Mouse (Mus musculus): ENCODE data around the gene Sp2.

Sp2 gene

GRCm38 (mm10) chr11:96982859-96983258 lies at the start of gene Sp2:
Gene Sp2 (minus strand): TSS chr11:96982959.
- in situ Hi-C loops (cut with MboI; ENCODE audit: unreplicated experiment in 2 of 2): loop anchor here in 1 of 2 experiments (5.0 kb wide), 1 partner anchor 39 kb away; no protein-coding TSS in a partner anchor

DNA sequence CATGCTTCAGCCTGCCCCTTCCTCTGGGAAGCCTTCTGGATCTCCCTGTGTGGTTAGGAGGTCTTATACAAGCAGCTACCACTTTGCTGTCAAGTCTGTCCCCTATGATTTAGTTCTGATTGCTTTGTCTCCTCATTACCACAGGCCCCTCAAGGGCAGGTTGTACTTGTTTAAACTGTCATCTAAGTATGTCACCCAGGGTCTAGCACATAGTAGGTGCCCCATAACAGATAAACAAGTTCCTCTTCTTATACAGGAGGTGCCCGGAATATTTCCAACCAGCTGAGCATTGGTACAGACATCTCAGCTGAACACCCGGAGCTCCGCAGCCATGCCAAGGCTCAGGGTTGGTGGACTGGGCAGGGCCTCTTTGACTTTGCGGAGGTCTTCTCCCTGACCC lies 49.7 kb upstream of the Sp2 start:
- in situ Hi-C loops (cut with MboI; ENCODE audit: unreplicated experiment in 2 of 2): no loop called here

DNA sequence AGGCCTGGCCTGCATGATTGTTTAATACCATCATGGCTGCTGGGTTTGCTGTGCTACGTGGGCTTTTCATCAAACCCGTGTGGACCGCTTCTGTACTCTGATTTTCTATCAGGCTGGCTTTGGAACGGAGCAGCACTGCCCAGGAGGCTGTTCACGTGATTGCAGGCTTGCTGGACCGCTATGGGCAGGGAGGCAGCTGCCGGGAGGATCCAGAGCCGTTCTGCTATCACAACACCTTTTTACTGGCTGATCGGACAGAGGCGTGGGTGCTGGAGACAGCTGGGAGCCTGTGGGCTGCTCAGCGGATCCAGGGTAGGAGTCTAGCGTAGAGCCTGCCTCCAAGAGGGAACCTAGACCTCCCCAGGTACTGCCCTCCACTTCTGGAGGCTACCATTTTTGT lies 49.2 kb upstream of the Sp2 start:
- in situ Hi-C loops (cut with MboI; ENCODE audit: unreplicated experiment in 2 of 2): no loop called here

GRCm38 (mm10) chr11:97030426-97030825 lies 47.7 kb upstream of the Sp2 start:
- in situ Hi-C loops (cut with MboI; ENCODE audit: unreplicated experiment in 2 of 2): no loop called here

GRCm38 (mm10) chr11:97029686-97030417 lies 47.1 kb upstream of the Sp2 start, which contains the start of gene Scrn2:
Gene Scrn2 (plus strand): TSS chr11:97029938.
- in situ Hi-C loops (cut with MboI; ENCODE audit: unreplicated experiment in 2 of 2): loop anchor here (5.0 kb wide), 1 partner anchor 113 kb away; the partner anchor contains the start of gene Cdk5rap3 (in 2 of the 2)

- in situ Hi-C loops (cut with MboI; ENCODE audit: unreplicated experiment in 2 of 2): loop anchor here (5.0 kb wide), 1 partner anchor 109 kb away; the partner anchor contains the start of gene Cdk5rap3 (in 2 of the 2)
Measured at GRCm38 (mm10) chr11:97025721-97026344, 43.1 kb upstream of the Sp2 start.

DNA sequence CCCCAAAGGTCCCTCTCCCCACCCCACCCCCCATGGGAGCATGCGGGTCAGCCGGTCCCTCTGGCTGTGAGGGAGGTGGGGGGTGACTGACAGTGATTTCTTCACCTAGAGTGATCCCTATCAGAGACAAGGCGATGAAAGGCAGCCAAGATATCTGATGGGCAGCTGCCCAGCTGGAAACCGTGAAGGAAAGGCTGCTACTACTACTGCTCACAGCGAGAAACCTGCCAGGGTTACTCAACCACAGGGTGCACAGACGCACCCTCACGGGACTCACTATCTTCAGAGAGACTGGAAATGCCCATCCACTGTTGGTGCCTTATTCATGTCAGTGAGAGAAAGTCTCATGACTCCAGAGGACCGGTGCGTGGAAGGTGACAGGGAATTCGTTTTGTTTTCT lies 42.2 kb upstream of the Sp2 start:
- in situ Hi-C loops (cut with MboI; ENCODE audit: unreplicated experiment in 2 of 2): loop anchor here (5.0 kb wide), 3 partner anchors 38 to 108 kb away; partner anchors contain the start of genes Cdk5rap3 (in 2 of the 2) and Sp2 (in 1 of the 2)

GRCm38 (mm10) chr11:97021873-97022484 lies 39.2 kb upstream of the Sp2 start:
- in situ Hi-C loops (cut with MboI; ENCODE audit: unreplicated experiment in 2 of 2): loop anchor here (5.0 kb wide), 2 partner anchors 35 to 40 kb away; partner anchors contain the start of gene Sp2 (in 1 of the 2)

- in situ Hi-C loops (cut with MboI; ENCODE audit: unreplicated experiment in 2 of 2): loop anchor here (5.0 kb wide), 2 partner anchors 34 to 39 kb away; partner anchors contain the start of gene Sp2 (in 1 of the 2)
Measured at GRCm38 (mm10) chr11:97021121-97021765, 38.5 kb upstream of the Sp2 start.

DNA sequence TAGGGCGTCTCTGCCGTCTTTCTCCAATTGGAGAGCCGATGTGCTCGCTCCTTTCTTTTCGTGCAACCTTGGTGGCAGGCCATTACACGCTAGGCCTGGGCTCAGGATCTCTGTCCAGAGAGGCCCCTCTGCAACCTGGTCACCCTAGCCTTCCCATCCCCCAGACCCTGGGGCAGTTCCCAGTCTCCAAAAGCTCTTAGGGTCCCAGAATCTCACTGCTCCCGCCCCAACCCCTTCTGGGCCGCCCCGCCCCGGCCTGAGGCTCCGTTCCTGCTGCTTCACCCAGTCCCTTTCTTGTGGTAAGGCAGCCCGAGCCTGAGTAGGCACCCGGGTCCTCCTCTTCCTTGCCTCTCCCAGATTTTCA lies 36.6 kb upstream of the Sp2 start:
- in situ Hi-C loops (cut with MboI; ENCODE audit: unreplicated experiment in 2 of 2): no loop called here

GRCm38 (mm10) chr11:97018583-97019344 lies 36.0 kb upstream of the Sp2 start:
- in situ Hi-C loops (cut with MboI; ENCODE audit: unreplicated experiment in 2 of 2): no loop called here

- in situ Hi-C loops (cut with MboI; ENCODE audit: unreplicated experiment in 2 of 2): no loop called here
Measured at GRCm38 (mm10) chr11:97017696-97018582, 35.2 kb upstream of the Sp2 start.

DNA sequence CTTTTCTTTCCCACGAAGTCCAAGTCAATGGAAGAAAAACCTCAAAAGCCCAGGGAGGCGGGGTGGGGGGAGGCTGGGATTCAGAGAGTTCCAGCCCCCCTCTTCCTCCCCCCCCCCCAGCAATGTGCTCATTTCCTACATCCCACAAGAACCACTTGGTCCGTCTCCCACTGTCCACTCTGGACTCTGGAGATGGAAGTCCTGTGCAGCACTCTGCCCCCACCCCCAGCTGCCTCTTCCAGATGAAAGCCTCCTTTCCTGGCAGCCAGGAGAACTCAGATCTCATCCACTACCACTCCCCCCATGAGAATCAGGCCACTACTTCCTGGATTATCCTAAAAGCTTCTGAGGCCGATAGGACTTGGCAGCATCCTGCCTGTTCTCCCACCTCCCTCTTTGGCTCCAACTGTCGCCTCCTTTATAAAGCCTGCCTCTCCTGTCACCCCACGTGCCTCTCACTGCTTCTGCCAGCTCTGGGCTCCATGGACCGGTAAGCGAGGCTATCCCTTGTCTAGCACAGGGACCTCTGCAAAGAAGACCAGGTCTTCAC lies 30.4 kb upstream of the Sp2 start, which contains the start of gene Sp6:
Gene Sp6, plus strand, starts transcription at position 274 of the 550 bp plus-strand sequence.
- in situ Hi-C loops (cut with MboI; ENCODE audit: unreplicated experiment in 2 of 2): no loop called here

DNA sequence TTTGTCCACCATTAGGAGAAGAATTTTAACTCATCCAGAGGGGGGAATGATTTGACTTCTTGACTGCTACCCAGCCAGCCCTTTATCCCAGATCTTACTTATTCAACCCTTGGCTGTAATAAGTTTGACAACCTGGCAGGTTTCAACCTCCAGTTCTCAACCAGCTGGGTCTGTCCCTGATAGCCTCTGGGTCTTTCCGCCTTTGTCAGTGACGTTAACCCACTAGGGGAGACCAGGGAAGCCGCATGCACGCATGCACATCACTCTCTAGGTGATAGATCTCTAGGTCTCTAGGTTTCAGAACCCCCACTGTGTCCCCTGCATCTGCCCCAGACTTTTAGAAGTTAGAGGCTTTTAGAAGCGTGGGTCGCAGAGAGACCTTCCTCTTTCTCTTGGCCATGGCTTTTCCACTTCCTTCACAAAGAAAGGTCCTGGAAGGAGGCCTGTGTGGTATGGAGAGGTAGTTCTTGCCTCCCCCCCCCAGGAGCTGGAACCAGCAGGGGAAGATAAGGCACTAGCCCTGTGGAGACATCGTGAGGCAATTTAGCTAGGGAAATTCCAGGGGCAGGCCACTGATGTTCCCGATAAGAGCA lies 26.5 kb upstream of the Sp2 start:
- in situ Hi-C loops (cut with MboI; ENCODE audit: unreplicated experiment in 2 of 2): no loop called here

DNA sequence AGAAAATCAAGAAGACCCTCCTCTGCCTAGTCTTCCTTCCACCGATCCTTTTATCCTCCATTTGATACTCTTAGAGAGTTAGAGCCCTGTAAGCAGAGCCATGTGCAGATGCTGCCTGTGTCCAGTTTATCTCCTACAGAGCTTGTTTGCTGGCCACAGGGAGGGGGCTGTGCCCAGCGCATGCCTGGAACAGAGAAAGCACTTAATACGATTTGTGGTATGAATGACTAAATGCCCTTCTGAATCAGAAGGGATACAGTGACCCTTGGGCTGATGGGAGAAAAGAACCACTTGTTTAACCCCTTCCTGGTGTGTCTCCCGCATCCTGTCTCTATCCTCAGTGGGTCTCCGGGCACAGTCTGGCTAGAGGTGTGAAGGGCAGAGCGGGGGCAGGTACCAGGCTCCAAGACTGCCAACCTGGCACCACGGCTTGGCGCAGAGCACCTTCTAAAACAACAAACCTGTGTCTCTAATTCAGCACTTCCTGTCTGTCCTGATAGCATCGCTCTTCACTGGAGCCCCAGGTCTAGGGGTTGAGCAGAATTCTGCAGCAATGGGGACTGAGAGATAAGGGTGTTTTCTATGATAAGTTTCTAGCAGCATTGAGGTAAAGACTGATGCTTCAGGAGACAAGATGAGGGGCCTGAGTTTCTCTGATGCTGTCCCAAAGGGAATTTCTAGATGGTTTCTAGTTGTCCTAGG lies 24.5 kb upstream of the Sp2 start:
- in situ Hi-C loops (cut with MboI; ENCODE audit: unreplicated experiment in 2 of 2): no loop called here

DNA sequence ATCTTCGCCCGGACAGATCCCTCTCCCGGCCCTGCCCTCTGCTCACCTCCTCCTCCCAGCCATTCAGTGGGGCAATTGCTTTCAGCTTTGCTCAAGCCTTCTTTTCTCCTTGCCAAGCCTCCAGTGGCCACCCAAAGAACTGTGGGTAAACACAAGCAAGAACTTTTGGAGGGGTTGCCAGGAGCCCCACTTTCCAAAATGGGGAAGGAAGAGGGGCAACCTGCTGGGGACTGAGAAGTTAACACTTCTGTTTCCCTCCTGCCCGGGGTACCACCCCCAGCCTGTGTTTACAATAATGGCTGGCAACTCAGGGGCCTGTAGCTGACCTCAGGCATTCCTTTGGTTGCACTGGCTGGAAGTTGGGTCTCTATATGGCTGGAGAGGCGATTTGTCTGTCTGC lies 20.4 kb upstream of the Sp2 start:
- in situ Hi-C loops (cut with MboI; ENCODE audit: unreplicated experiment in 2 of 2): no loop called here

- in situ Hi-C loops (cut with MboI; ENCODE audit: unreplicated experiment in 2 of 2): no loop called here
Measured at GRCm38 (mm10) chr11:96997380-96997956, 14.7 kb upstream of the Sp2 start.
